Mouse (Mus musculus) frontal cortex, postnatal 10 days (tissue): Measurements from ENCODE around the gene Snx19.

Experiments
- DNase-seq, 2 experiments: peaks; one replicate each; pipeline ENCODE4 v3.0.0; 2022; ENCODE audit warnings: low spot score in 2 of 2, mixed read lengths in 1 of 2

Gene Snx19

GRCm38 (mm10) chr9:30482116-30482515 lies 55.2 kb downstream of the Snx19 start:
- DNase-seq, result no peak

GRCm38 (mm10) chr9:30484183-30484582 lies 57.3 kb downstream of the Snx19 start:
- DNase-seq, result no peak

- no peak for DNase-seq
Measured at GRCm38 (mm10) chr9:30485161-30485560, 58.3 kb downstream of the Snx19 start.

- DNase-seq, result no peak
Measured at GRCm38 (mm10) chr9:30488384-30488783, 61.5 kb downstream of the Snx19 start.

- no peak for DNase-seq
Measured at GRCm38 (mm10) chr9:30494446-30494845, 67.5 kb downstream of the Snx19 start.

GRCm38 (mm10) chr9:30508966-30509365 lies 82.1 kb downstream of the Snx19 start:
- DNase-seq, result no peak

- no peak for DNase-seq
Measured at GRCm38 (mm10) chr9:30515953-30516352, 89.0 kb downstream of the Snx19 start.
